Comparison of ENCODE assay signal across 9 mouse cellular contexts in the genomic region with DNA sequence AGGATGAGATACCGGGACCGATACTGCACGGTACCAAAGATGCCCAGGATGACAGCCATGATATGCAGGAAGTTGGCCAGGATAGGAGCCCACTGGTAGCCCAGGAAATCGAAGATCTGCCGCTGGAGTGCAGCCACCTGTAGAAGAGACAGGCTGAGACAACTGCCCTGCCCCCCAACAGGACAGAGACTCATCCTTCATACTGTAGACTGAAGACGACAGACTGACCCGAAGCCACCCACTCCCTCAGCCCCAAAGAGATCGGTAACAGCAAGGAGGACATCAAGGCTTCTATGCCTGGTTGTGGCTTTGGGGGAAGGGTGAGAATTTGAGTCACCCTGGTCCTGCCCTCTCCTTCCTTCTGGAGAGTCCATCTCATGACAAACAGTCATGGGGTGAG.
"Had no signal": no experiment of that assay in that cellular context is flagged by ENCODE, and none has a peak within 500 bp of the region (broad histone marks: within the 10 kb centered on the region; RNA-seq: fewer than 3 reads in every experiment).

No protein-coding gene starts in this region.

- H3K4me3 ChIP-seq: limb, embryonic 10.5 days; liver, embryonic 15.5 days; midbrain, embryonic 10.5 days had no signal

- DNase-seq: kidney, adult 8-10 months; kidney, postnatal 25 days; lung, adult 2 months; lung, postnatal 36 days; right cerebral cortex, postnatal 25 days; thymus, postnatal 36 days had no signal

- H3K27ac ChIP-seq: limb, embryonic 10.5 days; liver, embryonic 15.5 days; midbrain, embryonic 10.5 days had no signal
